Mouse (Mus musculus): ENCODE results near the gene Gtf3c2.

The Gtf3c2 gene

DNA sequence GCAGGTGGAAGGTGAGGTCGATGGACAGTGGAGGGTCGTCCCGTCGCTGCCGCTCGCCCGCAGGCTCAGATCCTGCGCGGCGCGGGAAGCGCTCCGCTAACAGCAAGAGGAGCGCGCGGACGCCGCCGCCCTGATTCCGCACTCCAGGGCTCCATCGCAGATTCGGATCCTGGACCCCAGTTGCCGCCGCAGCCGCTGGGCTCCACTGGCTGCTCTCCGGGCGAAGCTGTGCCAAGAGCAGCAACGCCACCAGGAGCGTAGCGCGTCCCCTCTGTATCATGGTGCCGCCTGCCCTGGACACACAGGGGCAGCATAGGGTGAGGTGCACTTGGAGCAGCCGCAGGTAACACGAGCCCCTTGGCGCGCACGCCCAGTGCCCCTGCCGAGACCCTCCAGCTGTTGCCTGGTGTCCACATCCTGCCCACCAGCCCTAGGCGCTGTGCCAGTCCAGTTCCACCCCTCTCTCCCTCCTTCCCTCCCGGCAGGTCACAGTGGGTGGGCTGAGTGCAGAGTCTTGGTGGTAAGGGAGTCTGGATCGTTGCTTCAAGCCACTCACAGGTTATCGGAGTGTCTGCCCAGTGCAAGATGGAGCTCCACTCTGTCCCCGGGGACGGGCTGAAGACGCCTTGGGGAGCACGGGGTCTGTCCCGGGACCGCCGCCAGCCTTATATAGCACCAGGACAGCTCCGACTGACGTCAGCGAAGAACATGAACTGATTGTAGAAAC is 41.5 kb downstream of the Gtf3c2 start, which contains the start of gene Ucn:
Ucn (minus strand) TSS at position 589 of the 727 bp plus-strand sequence.
- no peak for DNase-seq

DNA sequence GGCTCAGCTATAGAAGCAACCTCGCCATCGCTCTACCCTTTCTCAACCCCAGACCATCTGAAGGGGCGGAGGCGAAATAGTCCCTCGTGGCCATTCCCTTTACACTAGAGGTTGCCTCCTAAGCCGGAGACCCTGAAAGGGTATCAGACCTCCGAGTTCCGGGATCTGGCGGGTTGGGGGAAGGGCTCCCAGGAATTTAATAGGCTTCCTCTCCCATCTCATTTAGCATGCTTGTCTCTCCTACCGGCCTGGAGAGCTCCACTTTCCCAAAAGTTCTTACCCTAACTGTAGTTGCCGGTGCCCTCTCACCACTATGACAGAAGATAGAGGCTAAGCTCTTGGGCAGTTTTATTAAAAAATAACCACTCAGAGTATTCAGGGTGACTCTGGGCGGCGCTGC is 42.3 kb downstream of the Gtf3c2 start:
- DNase-seq: no peak

DNA sequence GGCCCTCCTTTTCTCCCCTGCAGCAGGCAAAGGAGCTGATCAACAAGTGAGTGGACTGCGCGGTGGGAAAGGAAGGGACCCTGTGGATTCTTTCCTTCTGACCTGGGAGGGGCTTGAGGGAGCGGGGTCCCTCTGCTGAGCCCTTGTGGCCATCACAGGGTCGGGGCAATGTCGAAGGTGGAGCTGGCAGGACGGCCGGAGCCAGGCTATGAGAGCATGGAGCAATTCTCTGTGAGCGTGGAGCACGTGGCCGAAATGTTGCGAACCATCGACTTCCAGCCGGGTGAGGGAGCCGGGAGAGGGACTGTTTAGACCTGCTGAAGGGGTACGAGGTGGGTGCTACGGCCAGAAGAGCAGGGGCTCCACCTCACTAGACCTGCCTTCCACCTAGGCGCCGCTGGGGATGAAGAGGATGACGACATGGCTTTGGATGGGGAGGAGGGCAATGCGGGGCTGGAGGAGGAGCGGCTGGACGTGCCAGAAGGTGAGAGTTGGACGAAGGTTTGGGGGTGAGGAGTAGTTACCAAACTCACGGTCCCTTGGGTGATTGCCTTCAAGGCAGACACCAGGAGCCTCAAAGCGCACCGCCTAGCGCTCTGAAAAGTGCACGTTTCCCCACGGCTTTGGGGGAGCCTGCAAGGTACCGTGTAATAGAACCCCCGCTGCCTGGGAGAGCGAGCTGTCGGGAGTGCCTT is 43.1 kb downstream of the Gtf3c2 start:
- no peak for DNase-seq

DNA sequence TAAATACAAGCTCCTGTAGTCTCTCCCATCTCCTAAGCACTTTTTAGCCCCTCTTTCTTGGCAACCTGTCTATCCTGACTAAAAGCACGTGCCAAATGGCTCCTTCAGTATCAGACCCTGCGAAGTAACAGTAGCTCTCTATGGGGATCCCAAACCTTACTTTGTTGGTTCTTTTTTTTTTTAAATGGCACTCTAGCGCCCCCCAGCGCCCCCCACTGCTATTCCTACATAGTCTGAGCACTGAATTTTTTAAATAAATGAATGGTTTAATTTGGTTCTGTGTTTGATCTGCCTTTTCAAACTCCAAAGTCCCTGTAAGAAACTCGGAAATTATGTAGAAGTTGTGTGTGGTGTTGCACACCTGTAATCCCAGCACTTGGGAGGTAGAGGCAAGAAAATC is 53.9 kb downstream of the Gtf3c2 start:
- DNase-seq: no peak

DNA sequence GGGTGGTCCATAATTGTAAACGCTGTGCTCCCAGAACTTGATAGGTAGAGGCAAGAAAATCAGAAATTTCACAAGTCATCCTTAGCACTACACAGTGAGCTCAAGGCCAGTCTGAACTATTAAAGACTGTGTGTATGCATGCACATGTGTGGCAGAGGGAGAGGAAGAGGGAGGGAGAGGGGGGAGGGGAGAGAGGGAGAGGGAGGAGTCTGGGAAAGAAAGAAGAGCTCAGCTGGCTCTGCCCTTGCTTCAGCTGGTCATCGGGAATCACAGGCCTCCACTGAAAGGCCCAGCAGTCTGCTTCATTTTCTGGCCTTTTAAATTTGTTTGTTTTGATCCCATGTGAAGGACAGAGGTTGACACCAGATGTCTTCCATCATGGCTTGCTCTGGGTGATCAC is 56.5 kb downstream of the Gtf3c2 start:
- no peak for DNase-seq

DNA sequence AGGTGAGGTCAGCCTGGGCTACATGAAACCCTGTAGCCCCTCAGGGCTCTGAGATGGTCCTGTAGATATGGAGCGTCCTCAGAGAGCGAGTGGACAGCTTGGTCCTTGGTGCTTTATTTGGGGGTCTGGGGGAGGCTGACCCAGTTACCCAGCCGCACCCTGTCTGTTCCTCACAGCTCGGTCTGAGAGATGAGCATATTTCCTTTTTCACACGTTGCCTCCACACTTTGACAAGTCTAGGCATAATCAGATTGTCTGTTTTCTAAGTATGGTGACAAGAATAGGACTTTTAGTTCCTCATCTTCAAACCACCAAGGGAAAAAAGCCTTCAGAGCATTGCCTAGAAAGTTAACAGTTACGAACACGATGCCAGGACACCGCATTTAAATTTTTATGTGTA is 58.8 kb downstream of the Gtf3c2 start:
- peak; percentile 68 for DNase-seq

DNA sequence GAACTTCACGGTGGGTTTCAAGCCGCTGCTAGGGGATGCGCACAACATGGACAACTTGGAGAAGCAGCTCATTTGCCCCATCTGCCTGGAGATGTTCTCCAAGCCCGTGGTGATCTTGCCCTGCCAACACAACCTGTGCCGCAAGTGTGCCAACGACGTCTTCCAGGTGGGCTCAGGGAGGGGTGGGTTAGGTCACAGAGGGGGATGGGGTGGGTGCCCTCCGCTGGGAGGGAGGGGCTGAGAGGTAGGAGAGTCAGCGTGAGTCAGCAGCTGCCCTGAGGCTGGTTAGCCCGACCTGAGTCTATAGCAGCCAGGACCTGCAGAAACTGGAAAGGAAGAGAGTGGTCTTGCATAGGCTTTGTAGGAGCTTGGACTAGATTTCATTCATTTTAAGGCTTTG is 63.0 kb downstream of the Gtf3c2 start:
- no peak for DNase-seq

DNA sequence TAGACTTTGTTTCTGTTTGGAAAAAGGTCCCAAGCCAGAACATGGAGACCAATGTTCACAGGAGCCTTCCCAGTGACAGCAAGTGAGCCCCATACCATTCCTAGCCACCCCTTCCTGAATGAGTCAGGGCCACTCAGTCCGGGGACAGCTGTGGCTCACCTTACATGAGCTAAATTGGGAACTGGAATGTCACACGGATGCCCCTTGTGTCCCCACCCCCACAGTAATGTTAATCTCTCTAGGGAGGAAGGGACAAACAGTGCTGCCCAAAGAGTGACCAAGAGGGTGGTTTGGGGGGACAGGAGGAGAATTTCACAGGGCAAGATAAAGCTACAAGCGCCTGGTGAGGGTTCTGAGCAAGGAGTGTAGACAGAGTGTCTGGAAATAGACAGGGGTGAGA is 63.6 kb downstream of the Gtf3c2 start, which contains the start of gene Trim54:
Trim54 (plus strand) TSS at position 359 of the 400 bp plus-strand sequence.
- DNase-seq: no peak

DNA sequence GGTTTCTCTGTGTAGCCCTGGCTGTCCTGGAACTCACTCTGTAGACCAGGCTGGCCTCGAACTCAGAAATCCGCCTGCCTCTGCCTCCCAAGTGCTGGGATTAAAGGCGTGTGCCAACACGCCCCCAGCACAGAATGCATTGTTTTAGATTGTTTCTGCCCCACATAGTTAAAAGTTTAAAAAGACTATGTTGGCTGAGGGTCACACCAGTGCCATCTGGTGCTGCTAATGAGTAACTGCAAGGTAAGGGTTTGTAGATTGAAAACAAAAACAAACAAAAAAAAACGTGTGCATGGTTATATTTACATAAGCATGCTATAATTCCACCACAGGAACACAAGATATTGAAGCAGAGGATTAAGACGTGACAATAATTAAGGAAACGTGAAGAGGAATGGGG is 69.2 kb downstream of the Gtf3c2 start:
- DNase-seq: no peak

DNA sequence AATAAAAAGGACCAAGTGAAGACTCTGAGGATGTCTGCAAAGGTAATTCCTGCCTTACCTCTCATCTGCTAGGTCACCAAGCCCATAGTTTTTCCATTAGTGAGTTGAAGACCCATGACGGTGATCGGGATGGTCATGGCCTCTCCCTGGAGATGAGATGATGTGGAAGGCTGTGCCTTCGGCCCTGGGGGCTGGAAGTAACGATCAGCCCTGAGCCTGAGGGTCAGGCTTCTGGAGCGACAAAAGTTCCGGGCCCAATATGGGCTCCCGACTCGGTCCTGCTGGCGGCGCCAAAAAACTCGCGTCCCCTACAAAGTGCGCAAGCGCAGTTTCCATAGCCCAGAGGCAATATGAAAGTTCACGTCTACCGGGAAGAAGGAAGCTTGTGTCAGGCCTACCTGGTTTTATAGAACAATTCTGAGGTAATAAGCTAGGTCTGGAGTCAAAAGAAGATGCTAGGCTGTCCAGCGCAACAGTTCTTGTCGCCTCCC is 71.9 kb downstream of the Gtf3c2 start, which contains the start of gene Slc30a3:
Slc30a3 (minus strand) TSS at position 238 of the 491 bp plus-strand sequence.
- DNase-seq: no peak
